Mouse (Mus musculus) thymus, adult 2 months (tissue): Measurements from ENCODE around the gene Hrnr. TPM values are rescaled to one million over a fixed set of nuclear protein-coding genes. Genes with fewer than 3 reads are reported as not detected.

ENCODE experiments used
- DNase-seq: peaks from one replicate; pipeline ENCODE4 v3.0.0; 2021
- H3K27ac ChIP-seq: fragments of 200-500 bp; 2 replicates; pipeline ENCODE4 v1.5.1; 2012; ENCODE audit warnings: low read length, control low read depth; ENCODE audit not compliant: control insufficient read depth, insufficient read depth
- H3K27me3 ChIP-seq: fragments of 200-500 bp; 2 replicates; pipeline ENCODE4 v1.6.1; 2012; ENCODE audit warnings: mild to moderate bottlenecking, low read length, moderate library complexity, mixed read lengths; ENCODE audit not compliant: control insufficient read depth, insufficient read depth
- H3K36me3 ChIP-seq: fragments of 200-500 bp; 2 replicates; pipeline ENCODE4 v1.6.1; 2012; ENCODE audit warnings: mild to moderate bottlenecking, low read length, moderate library complexity; ENCODE audit not compliant: control insufficient read depth, insufficient read depth
- H3K4me1 ChIP-seq: fragments of 200-500 bp; replicated peaks from 2 replicates; pipeline ENCODE4 v1.6.1; 2012; ENCODE audit warnings: low read length; ENCODE audit not compliant: control insufficient read depth, insufficient read depth
- H3K4me3 ChIP-seq: fragments of 200-500 bp; 2 replicates; pipeline ENCODE4 v1.5.1; 2012; ENCODE audit warnings: mild to moderate bottlenecking, low read length, control low read depth, moderate library complexity; ENCODE audit not compliant: control insufficient read depth, insufficient read depth
- CTCF ChIP-seq: fragments of 200-500 bp; IDR thresholded peaks from 2 replicates; pipeline ENCODE4 v1.5.1; 2012; ENCODE audit warnings: mild to moderate bottlenecking, control low read depth, low read length, moderate library complexity, borderline replicate concordance; ENCODE audit not compliant: control insufficient read depth, poor library complexity, insufficient read depth; ENCODE audit errors: extremely low read depth
- POLR2A ChIP-seq: fragments of 200-500 bp; IDR thresholded peaks from 2 replicates; pipeline ENCODE4 v1.6.1; 2012; ENCODE audit warnings: mild to moderate bottlenecking, low read length, control low read depth, moderate library complexity; ENCODE audit not compliant: control insufficient read depth, poor library complexity, insufficient read depth; ENCODE audit errors: extremely low read depth
- WGBS: fragments of 180-500 bp; shearing (Covaris S2); methylation state at CpG from one replicate; pipeline ENCODE4 v1.1.7; 2018; 5-methylcytosine and 5-hydroxymethylcytosine counted together
- polyA plus RNA-seq: library from polyadenylated mRNA; depleted of rRNA; stranded (reverse); fragments of >200 nt; gene quantifications from 2 replicates; pipeline ENCODE4 v1.2.3, GENCODE M21; 2012; rRNA removed

Gene Hrnr
- polyA plus RNA-seq, 1 experiment, result 0.23 TPM

GRCm38 (mm10) chr3:93368171-93368570 lies 48.6 kb downstream of the Hrnr start:
- H3K27ac ChIP-seq, result no peak overlapping the region
- TF ChIP-seq POLR2A, result no peak
- TF ChIP-seq CTCF, result no peak
- H3K4me3 ChIP-seq, result no peak overlapping the region
- no peaks in the 10 kb centered on the region for H3K4me1 ChIP-seq
- DNase-seq, result no peak
- H3K36me3 ChIP-seq, result no peaks in the 10 kb centered on the region
- 62% methylated on average over 1 of the region's 1 CpGs for WGBS
- no peaks in the 10 kb centered on the region for H3K27me3 ChIP-seq

GRCm38 (mm10) chr3:93373416-93373815 lies 53.9 kb downstream of the Hrnr start:
- TF ChIP-seq CTCF (no peak), POLR2A (no peak)
- no peaks in the 10 kb centered on the region for H3K36me3 ChIP-seq
- H3K27me3 ChIP-seq, result no peaks in the 10 kb centered on the region
- DNase-seq, result no peak
- 89% methylated on average over 6 of the region's 6 CpGs for whole genome bisulfite sequencing
- no peak overlapping the region for H3K27ac ChIP-seq
- no peaks in the 10 kb centered on the region for H3K4me1 ChIP-seq
- H3K4me3 ChIP-seq, result no peak overlapping the region

DNA sequence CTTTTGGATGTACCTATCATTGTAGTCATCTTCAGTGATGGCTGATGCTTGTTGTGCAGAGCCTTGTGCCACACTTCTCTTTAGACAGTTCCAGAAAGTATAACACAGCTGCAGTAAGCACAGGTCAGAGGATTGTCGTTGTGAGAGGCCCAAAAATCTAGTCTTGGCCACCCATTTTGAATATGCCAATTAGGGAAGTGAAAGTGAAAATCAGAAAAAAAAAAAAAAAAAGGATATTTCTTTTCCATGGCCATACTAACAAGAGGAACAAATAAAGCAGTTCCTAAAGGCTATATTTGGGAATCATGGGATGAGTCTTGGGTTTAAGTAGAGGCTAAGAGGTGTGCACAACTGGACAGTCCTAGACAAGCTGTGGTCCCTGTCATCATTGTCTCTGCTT lies 55.6 kb downstream of the Hrnr start:
- no peaks in the 10 kb centered on the region for H3K36me3 ChIP-seq
- TF ChIP-seq CTCF (no peak), POLR2A (no peak)
- H3K27me3 ChIP-seq, result no peaks in the 10 kb centered on the region
- no peaks in the 10 kb centered on the region for H3K4me1 ChIP-seq
- WGBS, result 17% methylated on average over 1 of the region's 1 CpGs
- H3K4me3 ChIP-seq, result no peak overlapping the region
- no peak overlapping the region for H3K27ac ChIP-seq
- DNase-seq, result no peak

GRCm38 (mm10) chr3:93375601-93376000 lies 56.1 kb downstream of the Hrnr start:
- no peaks in the 10 kb centered on the region for H3K27me3 ChIP-seq
- no peak overlapping the region for H3K27ac ChIP-seq
- no peaks in the 10 kb centered on the region for H3K4me1 ChIP-seq
- DNase-seq, result no peak
- no peak for TF ChIP-seq POLR2A
- TF ChIP-seq CTCF, result no peak
- H3K4me3 ChIP-seq, result no peak overlapping the region
- no peaks in the 10 kb centered on the region for H3K36me3 ChIP-seq
- 89% methylated on average over 5 of the region's 5 CpGs for WGBS

GRCm38 (mm10) chr3:93378146-93378545 lies 58.6 kb downstream of the Hrnr start:
- Histone ChIP-seq H3K4me1 (peaks cover 3% of the 10 kb centered on the region; the same call in 1 of the 2 replicates), H3K36me3 (no peaks in the 10 kb centered on the region), H3K4me3 (no peak overlapping the region), H3K27me3 (no peaks in the 10 kb centered on the region), H3K27ac (no peak overlapping the region)
- no peak for DNase-seq
- WGBS, result 89% methylated on average over 4 of the region's 4 CpGs
- TF ChIP-seq CTCF (no peak), POLR2A (no peak)

Other genes with a start within 250 kb of the Hrnr start
- gene Crnn, start 175.0 kb upstream of the Hrnr start, polyA plus RNA-seq, result 0.36 and 0.49 TPM in 2 replicates
- gene Flg2, start 122.5 kb upstream of the Hrnr start, polyA plus RNA-seq, result 0.03 and 0.04 TPM in 2 replicates
- 2.2 and 2.5 TPM in 2 replicates for gene Flg, start 46.2 kb upstream of the Hrnr start, polyA plus RNA-seq
- 1.5 and 1.6 TPM in 2 replicates for gene Rptn, start 74.0 kb downstream of the Hrnr start, polyA plus RNA-seq
- gene Tchh, start 122.6 kb downstream of the Hrnr start, polyA plus RNA-seq, result 0.14 and 0.22 TPM in 2 replicates
- gene Tchhl1, start 149.0 kb downstream of the Hrnr start, polyA plus RNA-seq, result not detected in 2 replicates
- 134 and 151 TPM in 2 replicates for gene S100a11, start 200.7 kb downstream of the Hrnr start, polyA plus RNA-seq
- gene S100a10, start 235.3 kb downstream of the Hrnr start, polyA plus RNA-seq, result 99.3 and 121 TPM in 2 replicates